Mouse (Mus musculus) limb, embryonic 10.5 days (tissue): Measurements from ENCODE around the gene Immp2l. TPM values are rescaled to one million over a fixed set of nuclear protein-coding genes. Genes with fewer than 3 reads are reported as not detected.
A peak's percentile ranks its signal among the peaks of the same experiment; 100 is the strongest.

ENCODE experiments used
- DNase-seq: peaks from one replicate; pipeline ENCODE4 v3.0.0-alpha.2; 2017; ENCODE audit warnings: low spot score
- H3K27ac ChIP-seq: fragments of 300-500 bp; sonication (generic); 2 replicates; pipeline ENCODE4 v1.5.1; 2016; ENCODE audit warnings: mild to moderate bottlenecking
- H3K27me3 ChIP-seq: fragments of 300-500 bp; sonication (generic); 2 replicates; pipeline ENCODE4 v1.6.1; 2016; ENCODE audit warnings: low read depth, mild to moderate bottlenecking; ENCODE audit not compliant: poor library complexity, severe bottlenecking
- H3K36me3 ChIP-seq: fragments of 300-500 bp; sonication (generic); 2 replicates; pipeline ENCODE4 v1.6.1; 2016; ENCODE audit warnings: mild to moderate bottlenecking, moderate library complexity
- H3K4me1 ChIP-seq: fragments of 300-500 bp; sonication (generic); 2 replicates; pipeline ENCODE4 v1.6.1; 2016
- H3K4me3 ChIP-seq: fragments of 300-500 bp; sonication (generic); 2 replicates; pipeline ENCODE4 v1.5.1; 2016; ENCODE audit warnings: mild to moderate bottlenecking, moderate library complexity
- H3K9me3 ChIP-seq: fragments of 300-500 bp; sonication (generic); replicated peaks from 2 replicates; pipeline ENCODE4 v1.6.1; 2016; ENCODE audit warnings: mild to moderate bottlenecking
- WGBS: fragments of 180-500 bp; shearing (Covaris S2); methylation state at CpG from one replicate; pipeline ENCODE4 v1.1.7; 2016; 5-methylcytosine and 5-hydroxymethylcytosine counted together
- polyA plus RNA-seq: library from polyadenylated mRNA; unstranded; fragments of >200 nt; fragmentation: Nextera tagmentation; extraction: Ambion mirVana; gene quantifications from 2 replicates; pipeline ENCODE4 v1.2.1, GENCODE M21; 2016

Immp2l gene
- polyA plus RNA-seq, 1 experiment from 2014 or later: 8.5 TPM

- Histone ChIP-seq H3K27ac (no peak overlapping the region), H3K36me3 (no peaks in the 10 kb centered on the region), H3K4me1 (peaks cover 22% of the 10 kb centered on the region), H3K27me3 (no peaks in the 10 kb centered on the region), H3K4me3 (no peak overlapping the region), H3K9me3 (no peaks in the 10 kb centered on the region)
- DNase-seq: no peak
- 92% methylated on average over 6 of the region's 6 CpGs for WGBS
Measured at GRCm38 (mm10) chr12:41313391-41313790, 289.5 kb downstream of the Immp2l start.

- DNase-seq: peak; percentile 54
- Histone ChIP-seq H3K27me3 (no peaks in the 10 kb centered on the region), H3K4me1 (peaks cover 22% of the 10 kb centered on the region), H3K27ac (peak overlapping the region; percentile 74), H3K9me3 (no peaks in the 10 kb centered on the region), H3K36me3 (no peaks in the 10 kb centered on the region), H3K4me3 (peak overlapping the region; percentile 19)
- WGBS: 15% methylated on average over 11 of the region's 11 CpGs
Measured at GRCm38 (mm10) chr12:41314811-41315461, 291.0 kb downstream of the Immp2l start.

GRCm38 (mm10) chr12:41315871-41316270 is 292.0 kb downstream of the Immp2l start:
- no peak overlapping the region for H3K27ac ChIP-seq
- no peak overlapping the region for H3K4me3 ChIP-seq
- peaks cover 22% of the 10 kb centered on the region for H3K4me1 ChIP-seq
- no peaks in the 10 kb centered on the region for H3K36me3 ChIP-seq
- DNase-seq: no peak
- no peaks in the 10 kb centered on the region for H3K9me3 ChIP-seq
- H3K27me3 ChIP-seq: no peaks in the 10 kb centered on the region
- 85% methylated on average over 4 of the region's 4 CpGs for WGBS

- Histone ChIP-seq H3K27ac (no peak overlapping the region), H3K27me3 (no peaks in the 10 kb centered on the region), H3K9me3 (no peaks in the 10 kb centered on the region), H3K36me3 (no peaks in the 10 kb centered on the region), H3K4me1 (peaks cover 22% of the 10 kb centered on the region), H3K4me3 (no peak overlapping the region)
- WGBS: 82% methylated on average over 4 of the region's 4 CpGs
- no peak for DNase-seq
Measured at GRCm38 (mm10) chr12:41316426-41316825, 292.5 kb downstream of the Immp2l start.

- H3K36me3 ChIP-seq: no peaks in the 10 kb centered on the region
- no peak overlapping the region for H3K4me3 ChIP-seq
- H3K27me3 ChIP-seq: no peaks in the 10 kb centered on the region
- H3K9me3 ChIP-seq: no peaks in the 10 kb centered on the region
- no peak overlapping the region for H3K27ac ChIP-seq
- no peak for DNase-seq
- H3K4me1 ChIP-seq: peaks cover 22% of the 10 kb centered on the region
- 98% methylated on average over 2 of the region's 2 CpGs for WGBS
Measured at GRCm38 (mm10) chr12:41317431-41317830, 293.5 kb downstream of the Immp2l start.

GRCm38 (mm10) chr12:41322018-41322417 is 298.1 kb downstream of the Immp2l start:
- Histone ChIP-seq H3K27ac (no peak overlapping the region), H3K4me1 (no peaks in the 10 kb centered on the region), H3K9me3 (no peaks in the 10 kb centered on the region), H3K27me3 (no peaks in the 10 kb centered on the region), H3K4me3 (no peak overlapping the region), H3K36me3 (no peaks in the 10 kb centered on the region)
- DNase-seq: no peak
- 58% methylated on average over 1 of the region's 1 CpGs for whole genome bisulfite sequencing

GRCm38 (mm10) chr12:41324418-41324817 is 300.5 kb downstream of the Immp2l start:
- no peak for DNase-seq
- Histone ChIP-seq H3K27me3 (no peaks in the 10 kb centered on the region), H3K9me3 (no peaks in the 10 kb centered on the region), H3K27ac (no peak overlapping the region), H3K4me3 (no peak overlapping the region), H3K4me1 (no peaks in the 10 kb centered on the region), H3K36me3 (no peaks in the 10 kb centered on the region)
- 85% methylated on average over 2 of the region's 2 CpGs for WGBS

- Histone ChIP-seq H3K36me3 (no peaks in the 10 kb centered on the region), H3K27ac (no peak overlapping the region), H3K9me3 (no peaks in the 10 kb centered on the region), H3K27me3 (no peaks in the 10 kb centered on the region), H3K4me1 (no peaks in the 10 kb centered on the region), H3K4me3 (no peak overlapping the region)
- no peak for DNase-seq
- 80% methylated on average over 2 of the region's 2 CpGs for WGBS
Measured at GRCm38 (mm10) chr12:41325756-41326155, 301.9 kb downstream of the Immp2l start.

- H3K27ac ChIP-seq: no peak overlapping the region
- 91% methylated on average over 7 of the region's 7 CpGs for WGBS
Measured at GRCm38 (mm10) chr12:41330988-41331671, 307.2 kb downstream of the Immp2l start.

GRCm38 (mm10) chr12:41345621-41346020 is 321.7 kb downstream of the Immp2l start:
- Histone ChIP-seq H3K27ac (no peak overlapping the region), H3K4me1 (0 out of 2 replicates have a peak, but pooled peaks cover 5% of the 10 kb centered on the region), H3K4me3 (no peak overlapping the region), H3K27me3 (no peaks in the 10 kb centered on the region), H3K9me3 (no peaks in the 10 kb centered on the region), H3K36me3 (no peaks in the 10 kb centered on the region)
- DNase-seq: no peak
- 83% methylated on average over 4 of the region's 4 CpGs for WGBS

More at GRCm38 (mm10) chr12:41330988-41331671, 307.2 kb downstream of the Immp2l start:
- Histone ChIP-seq H3K4me3 (no peak overlapping the region), H3K9me3 (no peaks in the 10 kb centered on the region), H3K36me3 (no peaks in the 10 kb centered on the region), H3K27me3 (no peaks in the 10 kb centered on the region), H3K4me1 (no peaks in the 10 kb centered on the region)
- no peak for DNase-seq

- Histone ChIP-seq H3K4me1 (0 out of 2 replicates have a peak, but pooled peaks cover 5% of the 10 kb centered on the region), H3K9me3 (no peaks in the 10 kb centered on the region), H3K36me3 (no peaks in the 10 kb centered on the region), H3K27ac (no peak overlapping the region), H3K27me3 (no peaks in the 10 kb centered on the region), H3K4me3 (no peak overlapping the region)
- no peak for DNase-seq
- 97% methylated on average over 2 of the region's 2 CpGs for WGBS
Measured at GRCm38 (mm10) chr12:41347494-41347893, 323.6 kb downstream of the Immp2l start.

- H3K9me3 ChIP-seq: no peaks in the 10 kb centered on the region
- 0 out of 2 replicates have a peak, but pooled peaks cover 2% of the 10 kb centered on the region for H3K4me1 ChIP-seq
- H3K4me3 ChIP-seq: no peak overlapping the region
- H3K27me3 ChIP-seq: no peaks in the 10 kb centered on the region
- WGBS: 85% methylated on average over 2 of the region's 2 CpGs
- no peak overlapping the region for H3K27ac ChIP-seq
- DNase-seq: no peak
- no peaks in the 10 kb centered on the region for H3K36me3 ChIP-seq
Measured at GRCm38 (mm10) chr12:41349386-41349785, 325.5 kb downstream of the Immp2l start.

- Histone ChIP-seq H3K4me1 (peaks cover 4% of the 10 kb centered on the region), H3K4me3 (no peak overlapping the region), H3K27me3 (no peaks in the 10 kb centered on the region), H3K9me3 (no peaks in the 10 kb centered on the region), H3K27ac (no peak overlapping the region), H3K36me3 (no peaks in the 10 kb centered on the region)
- DNase-seq: no peak
- 78% methylated on average over 2 of the region's 2 CpGs for WGBS
Measured at GRCm38 (mm10) chr12:41349814-41350213, 325.9 kb downstream of the Immp2l start.
